In the genomic region with DNA sequence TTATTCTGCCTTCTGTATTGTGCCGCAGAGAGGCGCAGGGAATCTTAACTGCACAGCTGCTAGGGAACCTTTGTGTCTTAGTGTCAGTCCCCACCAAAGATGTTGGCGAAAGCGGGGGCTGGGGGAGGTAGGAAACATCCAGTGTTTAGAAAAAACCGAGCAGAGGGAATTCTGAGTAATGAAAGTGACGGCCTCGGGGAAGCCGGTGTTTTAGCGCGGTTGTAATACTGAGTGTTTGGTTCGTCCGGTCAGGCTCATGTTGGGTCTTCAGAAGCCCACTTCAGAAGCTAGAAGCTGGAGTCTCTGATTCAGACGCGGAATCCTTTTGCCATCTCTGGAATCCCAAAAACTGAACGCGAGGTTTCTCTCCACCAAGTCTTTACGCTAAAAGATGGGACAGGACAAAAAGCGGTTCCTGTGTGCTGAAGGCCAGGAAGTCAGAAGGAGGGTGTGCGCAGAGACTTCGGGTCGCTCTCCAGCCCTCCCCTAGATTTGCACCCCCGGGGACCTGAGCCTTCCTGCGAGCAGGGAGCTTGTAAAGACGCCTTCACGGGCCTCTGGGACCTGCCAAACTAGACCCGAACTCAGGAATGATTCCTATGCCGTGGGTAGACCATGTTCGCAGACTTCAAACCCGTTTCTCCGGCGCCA, we compare ENCODE assay signal across 8 mouse cellular contexts. TPM values are rescaled to one million over a fixed set of nuclear protein-coding genes. Genes with fewer than 3 reads are reported as not detected.
DNase-seq lines count a peak whose midpoint lies in the region; ATAC-seq and TF ChIP-seq lines count a peak whose summit lies in the region.

No protein-coding gene starts in this region.

- no peaks in the 10 kb centered on the region for H3K9me3 ChIP-seq in heart, embryonic 16.5 days (replicated peaks; ENCODE audit: control insufficient read depth, low read length)
- H3K9me3 ChIP-seq in liver, embryonic 16.5 days (replicated peaks; ENCODE audit: control insufficient read depth, low read length) = no peaks in the 10 kb centered on the region

- TF ChIP-seq CTCF in kidney, adult 2 months (conservative IDR thresholded peaks at IDR 0.05; ENCODE audit: insufficient read depth, insufficient read length, low read depth, low read length) = no peak
- no peak for TF ChIP-seq CTCF in bone marrow macrophage, adult 2 months (IDR thresholded peaks at IDR 0.05; ENCODE audit: low read depth, low read length)

- 0 out of 2 replicates have a peak, but pooled peaks cover 4% of the 10 kb centered on the region for H3K27me3 ChIP-seq in kidney, adult 2 months (replicated peaks; ENCODE audit: control insufficient read depth, insufficient read depth, low read length)
- peaks cover 64% of the 10 kb centered on the region for H3K27me3 ChIP-seq in heart, embryonic 16.5 days (ENCODE audit: control insufficient read depth, insufficient read depth, low read length)
- H3K27me3 ChIP-seq in liver, embryonic 16.5 days (ENCODE audit: control insufficient read depth, insufficient read depth, low read depth, low read length) = peaks cover 75% of the 10 kb centered on the region

- peak overlapping the region; percentile 72 for H3K4me2 ChIP-seq in heart, embryonic 16.5 days (ENCODE audit: low read depth, low read length)
- H3K4me2 ChIP-seq in liver, embryonic 16.5 days (ENCODE audit: low read depth, low read length) = 0 out of 2 replicates have a peak overlapping the region, but pooled peaks have one; percentile 2

- H3K9ac ChIP-seq in heart, embryonic 16.5 days (ENCODE audit: low read length) = no peak overlapping the region
- H3K9ac ChIP-seq in liver, embryonic 16.5 days (ENCODE audit: low read depth, low read length) = no peak overlapping the region

- no peak overlapping the region for H3K27ac ChIP-seq in kidney, adult 2 months (ENCODE audit: insufficient read depth, low read depth, low read length)
- no peak overlapping the region for H3K27ac ChIP-seq in bone marrow macrophage, adult 2 months (ENCODE audit: insufficient read depth, low read depth, low read length)
- no peak overlapping the region for H3K27ac ChIP-seq in heart, embryonic 16.5 days (ENCODE audit: low read length)
- H3K27ac ChIP-seq in liver, embryonic 16.5 days (ENCODE audit: low read length) = no peak overlapping the region

- WGBS in kidney, adult 2 months = 3% methylated on average over 31 of the region's 31 CpGs
- WGBS in heart, embryonic 16.5 days = under 1% methylated on average over 31 of the region's 31 CpGs
- 1% methylated on average over 31 of the region's 31 CpGs for whole genome bisulfite sequencing in liver, embryonic 16.5 days (ENCODE audit: insufficient replicate concordance)

- peak; percentile 19 for DNase-seq in kidney, adult 2 months
- no peak for DNase-seq in kidney, adult 8-10 months
- DNase-seq in layer of hippocampus, adult 9-10 months (ENCODE audit: low spot score) = no peak
- DNase-seq in layer of hippocampus, adult 9-11 months = no peak

- H3K4me3 ChIP-seq in kidney, adult 2 months (ENCODE audit: insufficient read depth, low read depth, low read length) = peak overlapping the region; percentile 5; the same call in 1 of the 2 replicates
- H3K4me3 ChIP-seq in bone marrow macrophage, adult 2 months (ENCODE audit: insufficient read depth, low read length) = peak overlapping the region; percentile 58
- H3K4me3 ChIP-seq in heart, embryonic 16.5 days (ENCODE audit: low read length) = peak overlapping the region; percentile 54
- H3K4me3 ChIP-seq in liver, embryonic 16.5 days (ENCODE audit: low read depth, low read length) = peak overlapping the region; percentile 7

- no peaks in the 10 kb centered on the region for H3K36me3 ChIP-seq in kidney, adult 2 months (ENCODE audit: control insufficient read depth, insufficient read depth, low read length)
- no peaks in the 10 kb centered on the region for H3K36me3 ChIP-seq in heart, embryonic 16.5 days (ENCODE audit: control insufficient read depth, insufficient read depth)
- no peaks in the 10 kb centered on the region for H3K36me3 ChIP-seq in liver, embryonic 16.5 days (ENCODE audit: control insufficient read depth, insufficient read depth)

- ATAC-seq in heart, embryonic 16.5 days (replicated peaks; ENCODE audit: extremely low read depth, insufficient read depth, low FRiP score) = no peak
- ATAC-seq in liver, embryonic 16.5 days (ENCODE audit: low read depth) = no peak
- no peak for ATAC-seq in megakaryocyte-erythroid progenitor cell, adult 5-6 weeks (replicated peaks; ENCODE audit: low FRiP score, low TSS enrichment, poor library complexity, severe bottlenecking)

- no peaks in the 10 kb centered on the region for H3K4me1 ChIP-seq in kidney, adult 2 months (ENCODE audit: control insufficient read depth, insufficient read depth, low read length)
- H3K4me1 ChIP-seq in bone marrow macrophage, adult 2 months (ENCODE audit: control insufficient read depth, insufficient read depth, low read length) = no peaks in the 10 kb centered on the region
- peaks cover 13% of the 10 kb centered on the region for H3K4me1 ChIP-seq in heart, embryonic 16.5 days (ENCODE audit: control insufficient read depth, insufficient read depth, low read length)
- no peaks in the 10 kb centered on the region; the same call in none of the 2 replicates for H3K4me1 ChIP-seq in liver, embryonic 16.5 days (ENCODE audit: control insufficient read depth, low read depth, low read length)

- no peak for TF ChIP-seq POLR2A in kidney, adult 2 months (IDR thresholded peaks at IDR 0.05; ENCODE audit: low read depth, low read length)
- TF ChIP-seq POLR2A in bone marrow macrophage, adult 2 months (IDR thresholded peaks at IDR 0.05; ENCODE audit: borderline replicate concordance, low read depth, low read length) = no peak

RNA-seq across cellular contexts. Expression of gene Eomes, which starts 0.6 kb away (rescaled TPM):
- polyA plus RNA-seq in kidney, adult 2 months (2012; rRNA removed) = 0.05 and 0.36 TPM in 2 replicates
- not detected in 2 replicates for polyA plus RNA-seq in bone marrow macrophage, adult 2 months (2012; ENCODE audit: insufficient read depth, insufficient read length, missing spikeins)
- polyA plus RNA-seq in heart, embryonic 16.5 days (2015; fragmentation: Nextera tagmentation; extraction: Ambion mirVana) = 0.09 and 0.11 TPM in 2 replicates
- polyA plus RNA-seq in liver, embryonic 16.5 days (2015; fragmentation: Nextera tagmentation; extraction: Ambion mirVana) = 0.06 TPM in 1 of 2 replicates, not detected in the other
- not detected in 2 replicates for total RNA-seq in megakaryocyte-erythroid progenitor cell, adult 5-6 weeks (2014; fragmentation: Nextera tagmentation)
- 1.2 TPM in 1 of 2 replicates, not detected in the other for total RNA-seq in megakaryocyte-erythroid progenitor cell, adult 5-6 weeks (2017)

RNA-seq across cellular contexts. Expression of gene Golga4, which starts 28.7 kb away (rescaled TPM):
- 20.7 and 23.1 TPM in 2 replicates for polyA plus RNA-seq in kidney, adult 2 months (2012; rRNA removed)
- polyA plus RNA-seq in bone marrow macrophage, adult 2 months (2012; ENCODE audit: insufficient read depth, insufficient read length, missing spikeins) = 46.5 and 52.2 TPM in 2 replicates
- polyA plus RNA-seq in heart, embryonic 16.5 days (2015; fragmentation: Nextera tagmentation; extraction: Ambion mirVana) = 51.5 and 54.6 TPM in 2 replicates
- 13.3 and 13.7 TPM in 2 replicates for polyA plus RNA-seq in liver, embryonic 16.5 days (2015; fragmentation: Nextera tagmentation; extraction: Ambion mirVana)
- total RNA-seq in megakaryocyte-erythroid progenitor cell, adult 5-6 weeks (2014; fragmentation: Nextera tagmentation) = 48.5 and 49.5 TPM in 2 replicates
- 74.2 and 87.3 TPM in 2 replicates for total RNA-seq in megakaryocyte-erythroid progenitor cell, adult 5-6 weeks (2017)

Comparison
In these comparisons a context has a peak if more than half of its experiments do, and no peak if none do; other contexts are left out.
1. H3K4me3 ChIP-seq: peak in every context shown above with its lines; median percentile 58 in bone marrow macrophage, adult 2 months; 54 in heart, embryonic 16.5 days; 7 in liver, embryonic 16.5 days; 5 in kidney, adult 2 months.